ENCODE assay signal across 11 mouse cellular contexts in genomic region chr15:61415626-61416025, GRCm38 (mm10).
DNase-seq lines count a peak whose midpoint lies in the region; ATAC-seq and TF ChIP-seq lines count a peak whose summit lies in the region.
"Had no signal": no experiment of that assay in that cellular context is flagged by ENCODE, and none has a peak within 500 bp of the region (broad histone marks: within the 10 kb centered on the region; RNA-seq: fewer than 3 reads in every experiment).

No protein-coding gene starts in this region.

- H3K9me3 ChIP-seq in heart, postnatal 0 days (replicated peaks; ENCODE audit: control insufficient read depth, low read length): no peaks in the 10 kb centered on the region
- no peaks in the 10 kb centered on the region for H3K9me3 ChIP-seq in hindbrain, postnatal 0 days (ENCODE audit: low read length)
- H3K9me3 ChIP-seq: embryonic facial prominence, embryonic 15.5 days; liver, embryonic 13.5 days had no signal

- no peaks in the 10 kb centered on the region for H3K36me3 ChIP-seq in heart, postnatal 0 days (replicated peaks; ENCODE audit: control insufficient read depth, insufficient read depth, low read length)
- H3K36me3 ChIP-seq in hindbrain, postnatal 0 days (ENCODE audit: insufficient read depth, low read length): no peaks in the 10 kb centered on the region
- H3K36me3 ChIP-seq: embryonic facial prominence, embryonic 15.5 days; liver, embryonic 13.5 days had no signal

- 53% methylated on average over 1 of the region's 1 CpGs for WGBS in heart, postnatal 0 days
- WGBS in hindbrain, postnatal 0 days: 63% methylated on average over 1 of the region's 1 CpGs

- peak; percentile 47 for TF ChIP-seq CTCF in heart, postnatal 0 days (IDR thresholded peaks at IDR 0.05; ENCODE audit: low read depth)
- no peak for TF ChIP-seq CTCF in hindbrain, postnatal 0 days (IDR thresholded peaks at IDR 0.05; ENCODE audit: low read depth)

- no peak overlapping the region for H3K9ac ChIP-seq in heart, postnatal 0 days (replicated peaks; ENCODE audit: low read depth, low read length)
- H3K9ac ChIP-seq in hindbrain, postnatal 0 days (replicated peaks; ENCODE audit: low read length): no peak overlapping the region
- H3K9ac ChIP-seq: embryonic facial prominence, embryonic 15.5 days; liver, embryonic 13.5 days had no signal

- TF ChIP-seq EP300 in heart, postnatal 0 days (IDR thresholded peaks at IDR 0.05; ENCODE audit: low read depth): no peak

- H3K4me3 ChIP-seq in heart, postnatal 0 days (ENCODE audit: low read depth, low read length): no peak overlapping the region
- H3K4me3 ChIP-seq in hindbrain, postnatal 0 days (ENCODE audit: low read length): no peak overlapping the region
- H3K4me3 ChIP-seq: embryonic facial prominence, embryonic 15.5 days; liver, embryonic 13.5 days had no signal

- no peak overlapping the region for H3K4me2 ChIP-seq in heart, postnatal 0 days (ENCODE audit: low read depth, low read length)
- no peak overlapping the region for H3K4me2 ChIP-seq in hindbrain, postnatal 0 days (ENCODE audit: low read depth, low read length)
- H3K4me2 ChIP-seq: embryonic facial prominence, embryonic 15.5 days; liver, embryonic 13.5 days had no signal

- ATAC-seq in heart, postnatal 0 days (ENCODE audit: insufficient read depth, low read depth): no peak
- ATAC-seq in monocyte, adult 5-6 weeks (replicated peaks; ENCODE audit: insufficient number of reproducible peaks, low FRiP score, low TSS enrichment, poor library complexity, severe bottlenecking): no peak
- ATAC-seq in hindbrain, postnatal 0 days: no peak

- no peak for DNase-seq in heart, postnatal 0 days (ENCODE audit: low spot score)
- DNase-seq in heart, postnatal 25 days (ENCODE audit: low spot score): no peak
- DNase-seq in 416B (ENCODE audit: low read depth): peak; percentile 41
- DNase-seq in ES-CJ7 (ENCODE audit: low read depth, low spot score): peak; percentile 7
- peak; percentile 22 for DNase-seq in lung, postnatal 14 days
- no peak for DNase-seq in cerebellum, adult 11 months
- no peak for DNase-seq in hindbrain, postnatal 0 days (ENCODE audit: low spot score)
- DNase-seq: liver, embryonic 13.5 days; right cerebral cortex, adult 18-20 months had no signal

- H3K27me3 ChIP-seq in heart, postnatal 0 days (ENCODE audit: control insufficient read depth, insufficient read depth, low read length): no peaks in the 10 kb centered on the region
- H3K27me3 ChIP-seq in hindbrain, postnatal 0 days (ENCODE audit: insufficient read depth, low read length): no peaks in the 10 kb centered on the region
- H3K27me3 ChIP-seq: embryonic facial prominence, embryonic 15.5 days; liver, embryonic 13.5 days had no signal

- no peak overlapping the region for H3K27ac ChIP-seq in heart, postnatal 0 days (ENCODE audit: low read depth)
- H3K27ac ChIP-seq in hindbrain, postnatal 0 days: no peak overlapping the region
- H3K27ac ChIP-seq: embryonic facial prominence, embryonic 15.5 days; liver, embryonic 13.5 days had no signal

- intact Hi-C loops in heart, postnatal 25 days (cut with DNase I): loop anchor here (5.0 kb wide), 1 partner anchor 567 kb away; no protein-coding TSS in a partner anchor

- H3K4me1 ChIP-seq in heart, postnatal 0 days (ENCODE audit: control insufficient read depth, insufficient read depth): no peaks in the 10 kb centered on the region
- no peaks in the 10 kb centered on the region for H3K4me1 ChIP-seq in hindbrain, postnatal 0 days (ENCODE audit: insufficient read depth, low read length)
- H3K4me1 ChIP-seq: embryonic facial prominence, embryonic 15.5 days; liver, embryonic 13.5 days had no signal

Comparison
In these comparisons a context has a peak if more than half of its experiments do, and no peak if none do; other contexts are left out.
1. DNase-seq: peak in 416B (single experiment), ES-CJ7 (single experiment) and lung, postnatal 14 days (single experiment); none in heart, postnatal 0 days (single experiment), heart, postnatal 25 days (single experiment), cerebellum, adult 11 months (single experiment) and hindbrain, postnatal 0 days (single experiment).